Mouse (Mus musculus) neural tube, embryonic 12.5 days (tissue): ENCODE results near the gene Bad. TPM values are rescaled to one million over a fixed set of nuclear protein-coding genes. Genes with fewer than 3 reads are reported as not detected.
"Not testable (repeated sequence)": the region's sequence is repeated elsewhere in the genome, so short reads cannot be mapped to it uniquely, and the experiment has no call there.

ENCODE experiments used
- ATAC-seq: fragments of 200-750 bp; cut with Nextera tagmentation; 2 replicates; pipeline ENCODE4 v1.8.0; 2017; ENCODE audit warnings: low read depth, mild to moderate bottlenecking, moderate TSS enrichment, moderate library complexity; ENCODE audit not compliant: low FRiP score
- H3K27ac ChIP-seq: fragments of 300-500 bp; sonication (generic); 2 replicates; pipeline ENCODE4 v1.5.1; 2016
- H3K27me3 ChIP-seq: fragments of 300-500 bp; sonication (generic); replicated peaks from 2 replicates; pipeline ENCODE4 v1.6.1; 2016; ENCODE audit warnings: mild to moderate bottlenecking
- H3K36me3 ChIP-seq: fragments of 300-500 bp; sonication (generic); 2 replicates; pipeline ENCODE4 v1.6.1; 2016; ENCODE audit warnings: mild to moderate bottlenecking
- H3K4me1 ChIP-seq: fragments of 300-500 bp; sonication (generic); 2 replicates; pipeline ENCODE4 v1.6.1; 2016
- H3K4me2 ChIP-seq: fragments of 300-500 bp; sonication (generic); replicated peaks from 2 replicates; pipeline ENCODE4 v1.6.1; 2016; ENCODE audit warnings: mild to moderate bottlenecking
- H3K4me3 ChIP-seq: fragments of 300-500 bp; sonication (generic); 2 replicates; pipeline ENCODE4 v1.5.1; 2016
- H3K9ac ChIP-seq: fragments of 300-500 bp; sonication (generic); 2 replicates; pipeline ENCODE4 v1.6.1; 2016; ENCODE audit warnings: mild to moderate bottlenecking
- H3K9me3 ChIP-seq: fragments of 300-500 bp; sonication (generic); 2 replicates; pipeline ENCODE4 v1.6.1; 2016; ENCODE audit warnings: mild to moderate bottlenecking
- WGBS: fragments of 180-500 bp; shearing (Covaris S2); methylation state at CpG from one replicate; pipeline ENCODE4 v1.1.7; 2016; 5-methylcytosine and 5-hydroxymethylcytosine counted together
- polyA plus RNA-seq: library from polyadenylated mRNA; unstranded; fragments of >200 nt; fragmentation: Nextera tagmentation; extraction: Ambion mirVana; gene quantifications from 2 replicates; pipeline ENCODE4 v1.2.1, GENCODE M21; 2016

The Bad gene
- polyA plus RNA-seq, 1 experiment from 2014 or later = 71.9 TPM

- ATAC-seq = peak; percentile 54
- H3K9ac ChIP-seq = peak within 1 kb of the TSS; percentile 93
- H3K4me3 ChIP-seq = peak within 1 kb of the TSS; percentile 83
- H3K4me1 ChIP-seq = peaks cover 30% of the 10 kb centered on the region
- WGBS = 1% methylated on average over 82 of the region's 85 CpGs
- peak within 1 kb of the TSS; percentile 46; the same call in 1 of the 2 replicates for H3K27ac ChIP-seq
- no peaks in the 10 kb centered on the region for H3K27me3 ChIP-seq
- peak within 1 kb of the TSS; percentile 97 for H3K4me2 ChIP-seq
- H3K9me3 ChIP-seq = no peaks in the 10 kb centered on the region
- H3K36me3 ChIP-seq = peaks cover 24% of the 10 kb centered on the region
Measured at GRCm38 (mm10) chr19:6987061-6987903, 45.6 kb downstream of the Bad start, which contains the start of gene Vegfb. Gene Vegfb (minus strand): TSS chr19:6987651.

GRCm38 (mm10) chr19:6987904-6988285 lies 46.2 kb downstream of the Bad start:
- H3K4me1 ChIP-seq = peaks cover 32% of the 10 kb centered on the region
- no peaks in the 10 kb centered on the region for H3K9me3 ChIP-seq
- no peaks in the 10 kb centered on the region for H3K27me3 ChIP-seq
- peaks cover 18% of the 10 kb centered on the region for H3K36me3 ChIP-seq
- peak overlapping the region; percentile 93 for H3K9ac ChIP-seq
- H3K27ac ChIP-seq = no peak overlapping the region
- 5% methylated on average over 8 of the region's 8 CpGs for WGBS
- H3K4me2 ChIP-seq = peak overlapping the region; percentile 97
- ATAC-seq = no peak
- peak overlapping the region; percentile 83 for H3K4me3 ChIP-seq

GRCm38 (mm10) chr19:6989251-6989650 lies 47.6 kb downstream of the Bad start:
- Histone ChIP-seq H3K27me3 (no peaks in the 10 kb centered on the region), H3K4me2 (no peak overlapping the region), H3K27ac (no peak overlapping the region), H3K9me3 (no peaks in the 10 kb centered on the region), H3K4me3 (no peak overlapping the region), H3K4me1 (peaks cover 40% of the 10 kb centered on the region), H3K36me3 (peaks cover 10% of the 10 kb centered on the region), H3K9ac (no peak overlapping the region)
- no peak for ATAC-seq
- WGBS = 89% methylated on average over 8 of the region's 8 CpGs

GRCm38 (mm10) chr19:6990712-6991111 lies 49.1 kb downstream of the Bad start:
- Histone ChIP-seq H3K9me3 (no peaks in the 10 kb centered on the region), H3K4me1 (peaks cover 51% of the 10 kb centered on the region), H3K9ac (no peak overlapping the region), H3K27ac (no peak overlapping the region), H3K27me3 (no peaks in the 10 kb centered on the region), H3K4me3 (no peak overlapping the region), H3K36me3 (no peaks in the 10 kb centered on the region), H3K4me2 (no peak overlapping the region)
- 93% methylated on average over 6 of the region's 6 CpGs for WGBS
- ATAC-seq = no peak

- not testable (repeated sequence) for H3K27ac ChIP-seq, H3K9me3 ChIP-seq, H3K9ac ChIP-seq, H3K4me2 ChIP-seq, H3K27me3 ChIP-seq, H3K4me3 ChIP-seq, H3K36me3 ChIP-seq, ATAC-seq
- WGBS = 92% methylated on average over 6 of the region's 6 CpGs
- H3K4me1 ChIP-seq = peaks cover 49% of the 10 kb centered on the region
Measured at GRCm38 (mm10) chr19:6991166-6991565, 49.5 kb downstream of the Bad start.

- ATAC-seq = peak; percentile 92
- H3K4me2 ChIP-seq = peak within 1 kb of the TSS; percentile 85
- H3K27ac ChIP-seq = no peak within 1 kb of the TSS
- H3K4me1 ChIP-seq = peaks cover 49% of the 10 kb centered on the region
- H3K27me3 ChIP-seq = no peaks in the 10 kb centered on the region
- WGBS = 2% methylated on average over 37 of the region's 37 CpGs
- peak within 1 kb of the TSS; percentile 52 for H3K4me3 ChIP-seq
- no peaks in the 10 kb centered on the region for H3K36me3 ChIP-seq
- H3K9me3 ChIP-seq = no peaks in the 10 kb centered on the region
- H3K9ac ChIP-seq = peak within 1 kb of the TSS; percentile 64
Measured at GRCm38 (mm10) chr19:6992011-6992858, 50.6 kb downstream of the Bad start, which contains the start of gene Dnajc4. Gene Dnajc4 (minus strand): TSS chr19:6992572.

GRCm38 (mm10) chr19:6993011-6993770 lies 51.5 kb downstream of the Bad start:
- Histone ChIP-seq H3K9me3 (no peaks in the 10 kb centered on the region), H3K4me3 (peak overlapping the region; percentile 52), H3K27me3 (no peaks in the 10 kb centered on the region), H3K36me3 (peaks cover under 1% of the 10 kb centered on the region; the same call in 1 of the 2 replicates), H3K9ac (peak overlapping the region; percentile 64), H3K4me1 (peaks cover 41% of the 10 kb centered on the region), H3K27ac (no peak overlapping the region), H3K4me2 (peak overlapping the region; percentile 85)
- peak; percentile 10; the same call in 1 of the 2 replicates for ATAC-seq
- WGBS = 64% methylated on average over 14 of the region's 14 CpGs

GRCm38 (mm10) chr19:6994002-6994401 lies 52.3 kb downstream of the Bad start:
- Histone ChIP-seq H3K9me3 (no peaks in the 10 kb centered on the region), H3K4me2 (no peak overlapping the region), H3K36me3 (peaks cover 9% of the 10 kb centered on the region), H3K4me3 (no peak overlapping the region), H3K27me3 (no peaks in the 10 kb centered on the region), H3K4me1 (peaks cover 39% of the 10 kb centered on the region), H3K27ac (no peak overlapping the region), H3K9ac (no peak overlapping the region)
- WGBS = 92% methylated on average over 8 of the region's 8 CpGs
- ATAC-seq = no peak

GRCm38 (mm10) chr19:6994489-6994888 lies 52.8 kb downstream of the Bad start:
- 0 out of 2 replicates have a peak overlapping the region, but pooled peaks have one; percentile 21 for H3K9ac ChIP-seq
- peaks cover 14% of the 10 kb centered on the region for H3K36me3 ChIP-seq
- peak overlapping the region; percentile 75; the same call in 1 of the 2 replicates for H3K4me2 ChIP-seq
- H3K4me1 ChIP-seq = peaks cover 39% of the 10 kb centered on the region
- ATAC-seq = no peak
- WGBS = 88% methylated on average over 8 of the region's 8 CpGs
- no peaks in the 10 kb centered on the region for H3K27me3 ChIP-seq
- H3K27ac ChIP-seq = no peak overlapping the region
- H3K4me3 ChIP-seq = no peak overlapping the region
- H3K9me3 ChIP-seq = no peaks in the 10 kb centered on the region

GRCm38 (mm10) chr19:6995255-6995991 lies 53.8 kb downstream of the Bad start:
- Histone ChIP-seq H3K36me3 (peaks cover 23% of the 10 kb centered on the region), H3K9me3 (no peaks in the 10 kb centered on the region), H3K9ac (peak overlapping the region; percentile 71), H3K27ac (no peak overlapping the region), H3K4me3 (peak overlapping the region; percentile 50), H3K4me1 (peaks cover 39% of the 10 kb centered on the region), H3K27me3 (no peaks in the 10 kb centered on the region), H3K4me2 (peak overlapping the region; percentile 75)
- no peak for ATAC-seq
- 52% methylated on average over 21 of the region's 21 CpGs for WGBS

GRCm38 (mm10) chr19:6996006-6996405 lies 54.3 kb downstream of the Bad start, which contains the start of the genes Nudt22 and Trpt1:
Gene Nudt22 (minus strand): TSS chr19:6996117.
Gene Trpt1 (plus strand): TSS chr19:6996131.
- Histone ChIP-seq H3K4me3 (peak within 1 kb of the TSS; percentile 50), H3K27me3 (no peaks in the 10 kb centered on the region), H3K9me3 (no peaks in the 10 kb centered on the region), H3K9ac (peak within 1 kb of the TSS; percentile 71), H3K4me1 (peaks cover 39% of the 10 kb centered on the region), H3K36me3 (peaks cover 25% of the 10 kb centered on the region), H3K4me2 (peak within 1 kb of the TSS; percentile 75), H3K27ac (peak within 1 kb of the TSS; percentile 23; the same call in 1 of the 2 replicates)
- peak; percentile 56 for ATAC-seq
- under 1% methylated on average over 24 of the region's 24 CpGs for WGBS
